Mouse (Mus musculus): Measurements from ENCODE around the gene Creb5.

Gene Creb5

GRCm38 (mm10) chr6:53287038-53287561 is at the start of gene Creb5:
TSS of gene Creb5 (plus strand) at chr6:53287270.
- peak; percentile 79 for DNase-seq (ENCODE audit: low spot score)

GRCm38 (mm10) chr6:53259841-53260240 is 27.2 kb upstream of the Creb5 start:
- no peak for DNase-seq (ENCODE audit: low spot score)

- DNase-seq (ENCODE audit: low spot score): no peak
Observed at GRCm38 (mm10) chr6:53262401-53262800, 24.7 kb upstream of the Creb5 start.

- DNase-seq (ENCODE audit: low spot score): no peak
Observed at GRCm38 (mm10) chr6:53267036-53267435, 20.0 kb upstream of the Creb5 start.

- DNase-seq (ENCODE audit: low spot score): no peak
Observed at GRCm38 (mm10) chr6:53267732-53268505, 19.2 kb upstream of the Creb5 start.

- DNase-seq (ENCODE audit: low spot score): no peak
Observed at GRCm38 (mm10) chr6:53271216-53271615, 15.9 kb upstream of the Creb5 start.

- no peak for DNase-seq (ENCODE audit: low spot score)
Observed at GRCm38 (mm10) chr6:53271636-53272035, 15.4 kb upstream of the Creb5 start.

GRCm38 (mm10) chr6:53286389-53287037 is 557 bp upstream of the Creb5 start:
- no peak for DNase-seq (ENCODE audit: low spot score)

GRCm38 (mm10) chr6:53287562-53288381 is 702 bp downstream of the Creb5 start:
- peak; percentile 19 for DNase-seq (ENCODE audit: low spot score)

GRCm38 (mm10) chr6:53288584-53289558 is 1.8 kb downstream of the Creb5 start:
- DNase-seq (ENCODE audit: low spot score): no peak

- DNase-seq (ENCODE audit: low spot score): no peak
Observed at GRCm38 (mm10) chr6:53289659-53290058, 2.6 kb downstream of the Creb5 start.

- no peak for DNase-seq (ENCODE audit: low spot score)
Observed at GRCm38 (mm10) chr6:53290215-53290990, 3.3 kb downstream of the Creb5 start.

- no peak for DNase-seq (ENCODE audit: low spot score)
Observed at GRCm38 (mm10) chr6:53292931-53293330, 5.9 kb downstream of the Creb5 start.

- DNase-seq (ENCODE audit: low spot score): no peak
Observed at GRCm38 (mm10) chr6:53297851-53298250, 10.8 kb downstream of the Creb5 start.

GRCm38 (mm10) chr6:53304201-53304600 is 17.1 kb downstream of the Creb5 start:
- no peak for DNase-seq (ENCODE audit: low spot score)

GRCm38 (mm10) chr6:53306156-53306555 is 19.1 kb downstream of the Creb5 start:
- no peak for DNase-seq (ENCODE audit: low spot score)

- DNase-seq (ENCODE audit: low spot score): no peak
Observed at GRCm38 (mm10) chr6:53306710-53307109, 19.6 kb downstream of the Creb5 start.

- DNase-seq (ENCODE audit: low spot score): no peak
Observed at GRCm38 (mm10) chr6:53308684-53309083, 21.6 kb downstream of the Creb5 start.

- no peak for DNase-seq (ENCODE audit: low spot score)
Observed at GRCm38 (mm10) chr6:53313604-53314003, 26.5 kb downstream of the Creb5 start.

GRCm38 (mm10) chr6:53314126-53314525 is 27.1 kb downstream of the Creb5 start:
- no peak for DNase-seq (ENCODE audit: low spot score)
